ENCODE assay signal across 28 mouse cellular contexts in genomic region chr5:48864268-48864967, GRCm38 (mm10).
DNase-seq lines count a peak whose midpoint lies in the region; ATAC-seq lines count a peak whose summit lies in the region.
"Had no signal": no experiment of that assay in that cellular context is flagged by ENCODE, and none has a peak within 500 bp of the region (broad histone marks: within the 10 kb centered on the region; RNA-seq: fewer than 3 reads in every experiment).

No protein-coding gene starts in this region.

- H3K4me1 ChIP-seq in forebrain, embryonic 12.5 days: no peaks in the 10 kb centered on the region; the same call in 1 of the 2 replicates
- no peaks in the 10 kb centered on the region for H3K4me1 ChIP-seq in forebrain, embryonic 10.5 days
- H3K4me1 ChIP-seq in midbrain, embryonic 13.5 days (replicated peaks): 0 out of 2 replicates have a peak, but pooled peaks cover 7% of the 10 kb centered on the region
- H3K4me1 ChIP-seq in midbrain, embryonic 10.5 days: peaks cover 17% of the 10 kb centered on the region
- H3K4me1 ChIP-seq in forebrain, embryonic 13.5 days: peaks cover 10% of the 10 kb centered on the region; the same call in 1 of the 2 replicates
- no peaks in the 10 kb centered on the region for H3K4me1 ChIP-seq in midbrain, embryonic 15.5 days
- H3K4me1 ChIP-seq: heart, embryonic 12.5 days; limb, embryonic 12.5 days; liver, embryonic 15.5 days; stomach, embryonic 15.5 days had no signal

- H3K27me3 ChIP-seq in forebrain, embryonic 12.5 days: no peaks in the 10 kb centered on the region
- no peaks in the 10 kb centered on the region for H3K27me3 ChIP-seq in forebrain, embryonic 10.5 days (ENCODE audit: poor library complexity, severe bottlenecking)
- no peaks in the 10 kb centered on the region for H3K27me3 ChIP-seq in midbrain, embryonic 13.5 days
- no peaks in the 10 kb centered on the region for H3K27me3 ChIP-seq in midbrain, embryonic 10.5 days (ENCODE audit: low read depth, poor library complexity, severe bottlenecking)
- no peaks in the 10 kb centered on the region for H3K27me3 ChIP-seq in forebrain, embryonic 13.5 days
- H3K27me3 ChIP-seq in midbrain, embryonic 15.5 days (replicated peaks): no peaks in the 10 kb centered on the region
- H3K27me3 ChIP-seq: heart, embryonic 12.5 days; limb, embryonic 12.5 days; liver, embryonic 15.5 days; stomach, embryonic 15.5 days had no signal

- no peak overlapping the region for H3K27ac ChIP-seq in forebrain, embryonic 12.5 days
- no peak overlapping the region for H3K27ac ChIP-seq in forebrain, embryonic 10.5 days
- H3K27ac ChIP-seq in midbrain, embryonic 13.5 days: no peak overlapping the region
- H3K27ac ChIP-seq in midbrain, embryonic 10.5 days (replicated peaks): no peak overlapping the region
- H3K27ac ChIP-seq in forebrain, embryonic 13.5 days: no peak overlapping the region
- H3K27ac ChIP-seq in midbrain, embryonic 15.5 days: no peak overlapping the region
- H3K27ac ChIP-seq: gastrocnemius, adult 2 months; heart, adult 2 months; limb, embryonic 12.5 days; liver, embryonic 15.5 days; stomach, embryonic 15.5 days had no signal

- H3K4me2 ChIP-seq in forebrain, embryonic 12.5 days: no peak overlapping the region
- no peak overlapping the region for H3K4me2 ChIP-seq in midbrain, embryonic 13.5 days (replicated peaks)
- H3K4me2 ChIP-seq in forebrain, embryonic 13.5 days: no peak overlapping the region
- H3K4me2 ChIP-seq in midbrain, embryonic 15.5 days: no peak overlapping the region
- H3K4me2 ChIP-seq: heart, embryonic 12.5 days; limb, embryonic 12.5 days; liver, embryonic 15.5 days; lung, embryonic 14.5 days; stomach, embryonic 15.5 days had no signal

- no peaks in the 10 kb centered on the region for H3K36me3 ChIP-seq in forebrain, embryonic 12.5 days (replicated peaks)
- no peaks in the 10 kb centered on the region for H3K36me3 ChIP-seq in forebrain, embryonic 10.5 days (replicated peaks)
- no peaks in the 10 kb centered on the region for H3K36me3 ChIP-seq in midbrain, embryonic 13.5 days
- H3K36me3 ChIP-seq in midbrain, embryonic 10.5 days: no peaks in the 10 kb centered on the region
- H3K36me3 ChIP-seq in forebrain, embryonic 13.5 days (ENCODE audit: poor library complexity, severe bottlenecking): no peaks in the 10 kb centered on the region
- no peaks in the 10 kb centered on the region for H3K36me3 ChIP-seq in midbrain, embryonic 15.5 days (replicated peaks)
- H3K36me3 ChIP-seq: heart, embryonic 12.5 days; limb, embryonic 12.5 days; liver, embryonic 15.5 days; stomach, embryonic 15.5 days had no signal

- 68% methylated on average over 3 of the region's 3 CpGs for WGBS in forebrain, embryonic 12.5 days
- WGBS in forebrain, embryonic 10.5 days: 81% methylated on average over 3 of the region's 3 CpGs
- WGBS in midbrain, embryonic 13.5 days: 59% methylated on average over 3 of the region's 3 CpGs
- WGBS in midbrain, embryonic 10.5 days: 75% methylated on average over 3 of the region's 3 CpGs
- 52% methylated on average over 3 of the region's 3 CpGs for WGBS in forebrain, embryonic 13.5 days
- WGBS in midbrain, embryonic 15.5 days: 56% methylated on average over 3 of the region's 3 CpGs

- DNase-seq in forebrain, embryonic 10.5 days (ENCODE audit: extremely low spot score, low spot score): no peak
- no peak for DNase-seq in midbrain, embryonic 10.5 days (ENCODE audit: low spot score)
- DNase-seq in testis, postnatal 10 days (ENCODE audit: low spot score): no peak
- DNase-seq: adrenal gland, postnatal 10 days; cerebellum, adult 11 months; cerebellum, adult 9-10 months; cerebellum, postnatal 36 days; gastrocnemius, adult 2 months; gastrocnemius, postnatal 36 days; heart, adult 2 months; heart, postnatal 4 days; kidney, adult 11 months; kidney, postnatal 25 days; lung, embryonic 14.5 days; lung, postnatal 14 days; right cerebral cortex, postnatal 25 days; thymus, adult 18-20 months; thymus, postnatal 25 days had no signal

- no peak overlapping the region for H3K4me3 ChIP-seq in forebrain, embryonic 12.5 days (replicated peaks)
- H3K4me3 ChIP-seq in forebrain, embryonic 10.5 days: no peak overlapping the region
- H3K4me3 ChIP-seq in midbrain, embryonic 13.5 days (replicated peaks): no peak overlapping the region
- H3K4me3 ChIP-seq in midbrain, embryonic 10.5 days: no peak overlapping the region
- H3K4me3 ChIP-seq in forebrain, embryonic 13.5 days: no peak overlapping the region
- no peak overlapping the region for H3K4me3 ChIP-seq in midbrain, embryonic 15.5 days
- H3K4me3 ChIP-seq: gastrocnemius, adult 2 months; heart, adult 2 months; heart, embryonic 12.5 days; limb, embryonic 12.5 days; liver, embryonic 15.5 days; stomach, embryonic 15.5 days had no signal

- 0 out of 2 replicates have a peak, but pooled peaks have one; percentile 42 for ATAC-seq in forebrain, embryonic 12.5 days (ENCODE audit: low FRiP score)
- ATAC-seq in midbrain, embryonic 13.5 days: 0 out of 2 replicates have a peak, but pooled peaks have one; percentile 34
- ATAC-seq in forebrain, embryonic 13.5 days: peak; percentile 77; the same call in 1 of the 2 replicates
- ATAC-seq in midbrain, embryonic 15.5 days (replicated peaks): 0 out of 2 replicates have a peak, but pooled peaks have one; percentile 50
- ATAC-seq: inflammation-experienced regulatory T-cells, adult 6 months; Patski had no signal

- no peak overlapping the region for H3K9ac ChIP-seq in forebrain, embryonic 12.5 days
- H3K9ac ChIP-seq in midbrain, embryonic 13.5 days (replicated peaks): no peak overlapping the region
- H3K9ac ChIP-seq in forebrain, embryonic 13.5 days: no peak overlapping the region
- H3K9ac ChIP-seq in midbrain, embryonic 15.5 days: no peak overlapping the region
- H3K9ac ChIP-seq: heart, embryonic 12.5 days; limb, embryonic 12.5 days; liver, embryonic 15.5 days; lung, embryonic 14.5 days; stomach, embryonic 15.5 days had no signal

- H3K9me3 ChIP-seq in forebrain, embryonic 12.5 days: no peaks in the 10 kb centered on the region
- no peaks in the 10 kb centered on the region for H3K9me3 ChIP-seq in forebrain, embryonic 10.5 days
- H3K9me3 ChIP-seq in midbrain, embryonic 13.5 days: no peaks in the 10 kb centered on the region
- H3K9me3 ChIP-seq in midbrain, embryonic 10.5 days (replicated peaks): no peaks in the 10 kb centered on the region
- H3K9me3 ChIP-seq in forebrain, embryonic 13.5 days (replicated peaks): no peaks in the 10 kb centered on the region
- H3K9me3 ChIP-seq in midbrain, embryonic 15.5 days: no peaks in the 10 kb centered on the region
- H3K9me3 ChIP-seq: heart, embryonic 12.5 days; limb, embryonic 12.5 days; liver, embryonic 15.5 days; stomach, embryonic 15.5 days had no signal
